Mouse (Mus musculus) hindbrain, embryonic 14.5 days (tissue): Measurements from ENCODE around the gene Lamc2. TPM values are rescaled to one million over a fixed set of nuclear protein-coding genes. Genes with fewer than 3 reads are reported as not detected.
"Not testable (repeated sequence)": the region's sequence is repeated elsewhere in the genome, so short reads cannot be mapped to it uniquely, and the experiment has no call there.

Source experiments
- ATAC-seq: fragments of 200-750 bp; cut with Nextera tagmentation; 2 replicates; pipeline ENCODE4 v1.8.0; 2017; ENCODE audit warnings: moderate number of reproducible peaks, mild to moderate bottlenecking, moderate TSS enrichment, moderate library complexity; ENCODE audit not compliant: low FRiP score
- DNase-seq: peaks from one replicate; pipeline ENCODE4 v3.0.0-alpha.2; 2015; ENCODE audit warnings: low spot score
- H3K27ac ChIP-seq: fragments of 300-500 bp; sonication (generic); 2 replicates; pipeline ENCODE4 v1.5.1; 2014; ENCODE audit warnings: mild to moderate bottlenecking, moderate library complexity
- H3K27me3 ChIP-seq: fragments of 300-500 bp; sonication (generic); 2 replicates; pipeline ENCODE4 v1.6.1; 2014; ENCODE audit warnings: mild to moderate bottlenecking, low read length, mixed read lengths; ENCODE audit not compliant: control insufficient read depth, insufficient read depth
- H3K36me3 ChIP-seq: fragments of 300-500 bp; sonication (generic); replicated peaks from 2 replicates; pipeline ENCODE4 v1.6.1; 2014; ENCODE audit not compliant: control insufficient read depth, insufficient read depth
- H3K4me1 ChIP-seq: fragments of 300-500 bp; sonication (generic); replicated peaks from 2 replicates; pipeline ENCODE4 v1.6.1; 2014; ENCODE audit warnings: antibody characterized with exemption, low read length, mixed read lengths; ENCODE audit not compliant: control insufficient read depth, insufficient read depth
- H3K4me2 ChIP-seq: fragments of 300-500 bp; sonication (generic); replicated peaks from 2 replicates; pipeline ENCODE4 v1.6.1; 2014; ENCODE audit warnings: mild to moderate bottlenecking, moderate library complexity
- H3K4me3 ChIP-seq: fragments of 300-500 bp; sonication (generic); replicated peaks from 2 replicates; pipeline ENCODE4 v1.5.1; 2014; ENCODE audit warnings: mild to moderate bottlenecking, low read length
- H3K9ac ChIP-seq: fragments of 300-500 bp; sonication (generic); 2 replicates; pipeline ENCODE4 v1.6.1; 2014
- H3K9me3 ChIP-seq: fragments of 300-500 bp; sonication (generic); 2 replicates; pipeline ENCODE4 v1.6.1; 2016; ENCODE audit warnings: low read length; ENCODE audit not compliant: control insufficient read depth
- WGBS: fragments of 180-500 bp; shearing (Covaris S2); extraction: QIAGEN DNeasy Blood & Tissue Kit; methylation state at CpG from one replicate; pipeline ENCODE4 v1.1.7; 2014; 5-methylcytosine and 5-hydroxymethylcytosine counted together
- polyA plus RNA-seq: library from polyadenylated mRNA; unstranded; fragments of >200 nt; fragmentation: Nextera tagmentation; extraction: Ambion mirVana; gene quantifications from 2 replicates; pipeline ENCODE4 v1.2.1, GENCODE M21; 2014

The Lamc2 gene
- polyA plus RNA-seq, 1 experiment from 2014 or later, result 2.0 TPM

- H3K27ac ChIP-seq, result no peak overlapping the region
- H3K4me1 ChIP-seq, result no peaks in the 10 kb centered on the region
- ATAC-seq (no peak), DNase-seq (no peak)
- no peaks in the 10 kb centered on the region for H3K27me3 ChIP-seq
- H3K4me2 ChIP-seq, result no peak overlapping the region
- H3K4me3 ChIP-seq, result no peak overlapping the region
- no peaks in the 10 kb centered on the region for H3K9me3 ChIP-seq
- H3K9ac ChIP-seq, result no peak overlapping the region
- H3K36me3 ChIP-seq, result peaks cover 15% of the 10 kb centered on the region; the same call in 1 of the 2 replicates
- 81% methylated on average over 2 of the region's 2 CpGs for WGBS
Observed at GRCm38 (mm10) chr1:153090081-153090480, 96.2 kb downstream of the Lamc2 start.

- Histone ChIP-seq H3K4me2 (no peak overlapping the region), H3K27ac (no peak overlapping the region), H3K36me3 (peaks cover 19% of the 10 kb centered on the region; the same call in 1 of the 2 replicates), H3K9me3 (no peaks in the 10 kb centered on the region), H3K9ac (no peak overlapping the region), H3K27me3 (no peaks in the 10 kb centered on the region), H3K4me1 (no peaks in the 10 kb centered on the region), H3K4me3 (no peak overlapping the region)
- ATAC-seq, result no peak
- WGBS, result 95% methylated on average over 5 of the region's 5 CpGs
- no peak for DNase-seq
Observed at GRCm38 (mm10) chr1:153087771-153088170, 98.5 kb downstream of the Lamc2 start.

- ATAC-seq (no peak), DNase-seq (no peak)
- Histone ChIP-seq H3K27me3 (no peaks in the 10 kb centered on the region), H3K27ac (no peak overlapping the region), H3K36me3 (peaks cover 19% of the 10 kb centered on the region; the same call in 1 of the 2 replicates), H3K4me2 (no peak overlapping the region), H3K4me3 (no peak overlapping the region), H3K9ac (no peak overlapping the region), H3K4me1 (no peaks in the 10 kb centered on the region), H3K9me3 (no peaks in the 10 kb centered on the region)
- WGBS, result 93% methylated on average over 5 of the region's 5 CpGs
Observed at GRCm38 (mm10) chr1:153085198-153085597, 101.0 kb downstream of the Lamc2 start.

- Histone ChIP-seq H3K27me3 (no peaks in the 10 kb centered on the region), H3K9ac (no peak overlapping the region), H3K4me2 (no peak overlapping the region), H3K9me3 (no peaks in the 10 kb centered on the region), H3K27ac (no peak overlapping the region), H3K36me3 (peaks cover 19% of the 10 kb centered on the region; the same call in 1 of the 2 replicates), H3K4me1 (no peaks in the 10 kb centered on the region), H3K4me3 (no peak overlapping the region)
- no peak for DNase-seq
- ATAC-seq, result no peak; the same call in 1 of the 2 replicates
- WGBS, result 63% methylated on average over 6 of the region's 6 CpGs
Observed at GRCm38 (mm10) chr1:153084191-153084590, 102.1 kb downstream of the Lamc2 start.

- H3K4me2 ChIP-seq, H3K9ac ChIP-seq, H3K4me1 ChIP-seq, ATAC-seq, H3K9me3 ChIP-seq, H3K27ac ChIP-seq, H3K4me3 ChIP-seq, DNase-seq, H3K27me3 ChIP-seq: not testable (repeated sequence)
- H3K36me3 ChIP-seq, result peaks cover 19% of the 10 kb centered on the region; the same call in 1 of the 2 replicates
- 80% methylated on average over 8 of the region's 14 CpGs for WGBS
Observed at GRCm38 (mm10) chr1:153083233-153083632, 103.0 kb downstream of the Lamc2 start.

GRCm38 (mm10) chr1:153075955-153076354 lies 110.3 kb downstream of the Lamc2 start:
- 50% methylated on average over 6 of the region's 6 CpGs for WGBS
- no peak overlapping the region for H3K4me2 ChIP-seq
- H3K27ac ChIP-seq, result no peak overlapping the region
- ATAC-seq, result peak; percentile 53; the same call in 1 of the 2 replicates
- DNase-seq, result no peak
- no peak overlapping the region for H3K9ac ChIP-seq
- 0 out of 2 replicates have a peak, but pooled peaks cover 7% of the 10 kb centered on the region for H3K27me3 ChIP-seq
- no peaks in the 10 kb centered on the region for H3K9me3 ChIP-seq
- H3K4me3 ChIP-seq, result no peak overlapping the region
- no peaks in the 10 kb centered on the region for H3K36me3 ChIP-seq
- H3K4me1 ChIP-seq, result peaks cover 17% of the 10 kb centered on the region; the same call in 1 of the 2 replicates

GRCm38 (mm10) chr1:153075087-153075736 lies 111.0 kb downstream of the Lamc2 start:
- Histone ChIP-seq H3K36me3 (no peaks in the 10 kb centered on the region), H3K4me2 (no peak overlapping the region), H3K9me3 (no peaks in the 10 kb centered on the region), H3K27me3 (0 out of 2 replicates have a peak, but pooled peaks cover 7% of the 10 kb centered on the region), H3K27ac (0 out of 2 replicates have a peak overlapping the region, but pooled peaks have one; percentile 38), H3K9ac (no peak overlapping the region), H3K4me1 (peaks cover 17% of the 10 kb centered on the region; the same call in 1 of the 2 replicates), H3K4me3 (no peak overlapping the region)
- no peak for DNase-seq
- WGBS, result 57% methylated on average over 3 of the region's 3 CpGs
- ATAC-seq, result no peak

GRCm38 (mm10) chr1:153073441-153073840 lies 112.8 kb downstream of the Lamc2 start:
- Histone ChIP-seq H3K27ac (no peak overlapping the region), H3K9me3 (no peaks in the 10 kb centered on the region), H3K27me3 (0 out of 2 replicates have a peak, but pooled peaks cover 7% of the 10 kb centered on the region), H3K4me3 (no peak overlapping the region), H3K9ac (no peak overlapping the region), H3K4me2 (no peak overlapping the region), H3K4me1 (peaks cover 17% of the 10 kb centered on the region; the same call in 1 of the 2 replicates), H3K36me3 (no peaks in the 10 kb centered on the region)
- 23% methylated on average over 9 of the region's 9 CpGs for WGBS
- DNase-seq, result no peak
- no peak for ATAC-seq
